Mouse (Mus musculus) lung, embryonic 14.5 days (tissue): ENCODE results near the gene Gm17079. TPM values are rescaled to one million over a fixed set of nuclear protein-coding genes. Genes with fewer than 3 reads are reported as not detected.
A peak's percentile ranks its signal among the peaks of the same experiment; 100 is the strongest.
"Not testable (repeated sequence)": the region's sequence is repeated elsewhere in the genome, so short reads cannot be mapped to it uniquely, and the experiment has no call there.

Experiments
- ATAC-seq: fragments of 200-750 bp; cut with Nextera tagmentation; 2 replicates; pipeline ENCODE4 v1.8.0; 2017; ENCODE audit warnings: mild to moderate bottlenecking, moderate TSS enrichment, moderate library complexity; ENCODE audit not compliant: insufficient read depth
- DNase-seq: peaks from one replicate; pipeline ENCODE4 v3.0.0-alpha.2; 2015
- H3K27ac ChIP-seq: fragments of 300-500 bp; sonication (generic); 2 replicates; pipeline ENCODE4 v1.5.1; 2014; ENCODE audit warnings: low read depth, mild to moderate bottlenecking, moderate library complexity
- H3K27me3 ChIP-seq: fragments of 300-500 bp; sonication (generic); 2 replicates; pipeline ENCODE4 v1.6.1; 2014; ENCODE audit warnings: low read length, control low read depth; ENCODE audit not compliant: insufficient read depth
- H3K36me3 ChIP-seq: fragments of 300-500 bp; sonication (generic); 2 replicates; pipeline ENCODE4 v1.6.1; 2014; ENCODE audit warnings: control low read depth; ENCODE audit not compliant: insufficient read depth
- H3K4me1 ChIP-seq: fragments of 300-500 bp; sonication (generic); 2 replicates; pipeline ENCODE4 v1.6.1; 2014; ENCODE audit warnings: antibody characterized with exemption, control low read depth; ENCODE audit not compliant: insufficient read depth
- H3K4me2 ChIP-seq: fragments of 300-500 bp; sonication (generic); 2 replicates; pipeline ENCODE4 v1.6.1; 2014; ENCODE audit warnings: mild to moderate bottlenecking
- H3K4me3 ChIP-seq: fragments of 300-500 bp; sonication (generic); 2 replicates; pipeline ENCODE4 v1.5.1; 2014; ENCODE audit warnings: low read depth, low read length
- H3K9ac ChIP-seq: fragments of 300-500 bp; sonication (generic); 2 replicates; pipeline ENCODE4 v1.6.1; 2014
- H3K9me3 ChIP-seq: fragments of 300-500 bp; sonication (generic); 2 replicates; pipeline ENCODE4 v1.6.1; 2016; ENCODE audit warnings: low read depth, low read length, control low read depth
- CTCF ChIP-seq: IDR thresholded peaks from 2 replicates; pipeline ENCODE4 v1.5.1; 2016; ENCODE audit warnings: antibody characterized with exemption, low read depth
- WGBS: fragments of 180-500 bp; shearing (Covaris S2); extraction: QIAGEN DNeasy Blood & Tissue Kit; methylation state at CpG from one replicate; pipeline ENCODE4 v1.1.7; 2014; 5-methylcytosine and 5-hydroxymethylcytosine counted together
- polyA plus RNA-seq: library from polyadenylated mRNA; unstranded; fragments of >200 nt; fragmentation: Nextera tagmentation; extraction: Ambion mirVana; gene quantifications from 2 replicates; pipeline ENCODE4 v1.2.1, GENCODE M21; 2014

Gm17079 gene
- not detected in 2 replicates for polyA plus RNA-seq

GRCm38 (mm10) chr14:51695368-51695767 lies at the start of gene Gm17079:
TSS of gene Gm17079 (minus strand) at chr14:51695468.
- ATAC-seq, H3K9me3 ChIP-seq, H3K9ac ChIP-seq, H3K4me2 ChIP-seq, H3K4me3 ChIP-seq, H3K4me1 ChIP-seq, H3K36me3 ChIP-seq, H3K27ac ChIP-seq, DNase-seq, H3K27me3 ChIP-seq: not testable (repeated sequence)
- 85% methylated on average over 1 of the region's 2 CpGs for whole genome bisulfite sequencing

- Histone ChIP-seq H3K27ac (no peak overlapping the region), H3K4me3 (peak overlapping the region; percentile 32), H3K36me3 (no peaks in the 10 kb centered on the region), H3K9me3 (no peaks in the 10 kb centered on the region), H3K27me3 (peaks cover 40% of the 10 kb centered on the region), H3K9ac (peak overlapping the region; percentile 28), H3K4me2 (peak overlapping the region; percentile 77), H3K4me1 (no peaks in the 10 kb centered on the region)
- ATAC-seq: peak; percentile 65; the same call in 1 of the 2 replicates
- no peak for TF ChIP-seq CTCF
- peak; percentile 26 for DNase-seq
- WGBS: under 1% methylated on average over 42 of the region's 42 CpGs
Measured at GRCm38 (mm10) chr14:51740347-51741170, 45.3 kb upstream of the Gm17079 start.

- H3K36me3 ChIP-seq: no peaks in the 10 kb centered on the region
- H3K4me2 ChIP-seq: peak overlapping the region; percentile 77
- no peak for TF ChIP-seq CTCF
- H3K27me3 ChIP-seq: peaks cover 40% of the 10 kb centered on the region
- H3K9me3 ChIP-seq: no peaks in the 10 kb centered on the region
- no peak overlapping the region for H3K9ac ChIP-seq
- H3K4me1 ChIP-seq: no peaks in the 10 kb centered on the region
- ATAC-seq (peak; percentile 56), DNase-seq (no peak)
- peak overlapping the region; percentile 12 for H3K4me3 ChIP-seq
- 2% methylated on average over 24 of the region's 24 CpGs for WGBS
- H3K27ac ChIP-seq: no peak overlapping the region
Measured at GRCm38 (mm10) chr14:51739150-51739993, 44.1 kb upstream of the Gm17079 start.

- TF ChIP-seq CTCF: no peak
- H3K9ac ChIP-seq: no peak overlapping the region
Measured at GRCm38 (mm10) chr14:51738411-51739149, 43.3 kb upstream of the Gm17079 start.

GRCm38 (mm10) chr14:51737967-51738366 lies 42.7 kb upstream of the Gm17079 start:
- ATAC-seq (no peak), DNase-seq (no peak)
- WGBS: 22% methylated on average over 12 of the region's 12 CpGs
- Histone ChIP-seq H3K9ac (no peak overlapping the region), H3K27ac (no peak overlapping the region), H3K27me3 (peaks cover 40% of the 10 kb centered on the region), H3K36me3 (no peaks in the 10 kb centered on the region), H3K9me3 (no peaks in the 10 kb centered on the region), H3K4me2 (no peak overlapping the region), H3K4me1 (no peaks in the 10 kb centered on the region), H3K4me3 (no peak overlapping the region)
- no peak for TF ChIP-seq CTCF

More at GRCm38 (mm10) chr14:51738411-51739149, 43.3 kb upstream of the Gm17079 start:
- 0 out of 2 replicates have a peak overlapping the region, but pooled peaks have one; percentile 12 for H3K4me3 ChIP-seq
- 2% methylated on average over 29 of the region's 29 CpGs for WGBS
- no peaks in the 10 kb centered on the region for H3K36me3 ChIP-seq
- H3K27ac ChIP-seq: no peak overlapping the region
- H3K9me3 ChIP-seq: no peaks in the 10 kb centered on the region
- H3K4me2 ChIP-seq: peak overlapping the region; percentile 77
- no peaks in the 10 kb centered on the region for H3K4me1 ChIP-seq
- DNase-seq (no peak), ATAC-seq (peak; percentile 38; the same call in 1 of the 2 replicates)
- H3K27me3 ChIP-seq: peaks cover 40% of the 10 kb centered on the region

GRCm38 (mm10) chr14:51717083-51717482 lies 21.8 kb upstream of the Gm17079 start, which contains the start of gene Gm5800:
TSS of gene Gm5800 (minus strand) at chr14:51717183.
- Histone ChIP-seq H3K9ac (no peak within 1 kb of the TSS), H3K4me3 (no peak within 1 kb of the TSS), H3K27ac (no peak within 1 kb of the TSS), H3K4me2 (no peak within 1 kb of the TSS), H3K36me3 (no peaks in the 10 kb centered on the region), H3K27me3 (no peaks in the 10 kb centered on the region), H3K4me1 (no peaks in the 10 kb centered on the region), H3K9me3 (no peaks in the 10 kb centered on the region)
- TF ChIP-seq CTCF: no peak
- no peak for ATAC-seq
- no peak for DNase-seq
- 42% methylated on average over 1 of the region's 1 CpGs for WGBS
